8 mouse cellular contexts compared by ENCODE assay signal in genomic region chr4:140701049-140701715, GRCm38 (mm10). TPM values are rescaled to one million over a fixed set of nuclear protein-coding genes. Genes with fewer than 3 reads are reported as not detected.
A peak's percentile ranks its signal among the peaks of the same experiment; 100 is the strongest.
DNase-seq lines count a peak whose midpoint lies in the region; ATAC-seq and TF ChIP-seq lines count a peak whose summit lies in the region.

No protein-coding gene starts in this region.

- H3K4me3 ChIP-seq in hindbrain, embryonic 14.5 days (replicated peaks; ENCODE audit: low read length): peak overlapping the region; percentile 91

- under 1% methylated on average over 60 of the region's 61 CpGs for WGBS in hindbrain, embryonic 14.5 days

- H3K4me2 ChIP-seq in hindbrain, embryonic 14.5 days (replicated peaks): peak overlapping the region; percentile 93

- H3K36me3 ChIP-seq in hindbrain, embryonic 14.5 days (replicated peaks; ENCODE audit: control insufficient read depth, insufficient read depth): peaks cover 12% of the 10 kb centered on the region; the same call in 1 of the 2 replicates

- CTCF ChIA-PET in Patski (lab: Charles Lee): interaction anchor here (1.0 to 2.1 kb wide), 3 partner anchors 17 to 245 kb away, joined by 3 to 5 read pairs (median 4); no protein-coding TSS in a partner anchor

- H3K9me3 ChIP-seq in hindbrain, embryonic 14.5 days (ENCODE audit: control insufficient read depth, low read length): no peaks in the 10 kb centered on the region

- in situ Hi-C loops in Patski (cut with MboI; ENCODE audit: low pct_unique_long_range_greater_than_20kb): no loop called here

- peak overlapping the region; percentile 94 for H3K27ac ChIP-seq in hindbrain, embryonic 14.5 days

- H3K4me1 ChIP-seq in hindbrain, embryonic 14.5 days (replicated peaks; ENCODE audit: control insufficient read depth, insufficient read depth, low read length): peaks cover 38% of the 10 kb centered on the region

- POLR2A ChIA-PET in Patski (lab: Charles Lee): interaction anchor here (0.6 to 1.2 kb wide), 4 partner anchors 12 to 59 kb away, joined by 3 to 4 read pairs (median 4); no protein-coding TSS in a partner anchor

- DNase-seq in Patski (ENCODE audit: low read depth, low spot score): peak; percentile 27
- DNase-seq in cerebellum, postnatal 14 days: peak; percentile 86 to 90
- peak; percentile 55 to 71 for DNase-seq in frontal cortex, postnatal 25 days (ENCODE audit: low spot score in 2 of 2)
- DNase-seq in hindbrain, embryonic 14.5 days (ENCODE audit: low spot score): peak; percentile 82
- peak; percentile 66 to 85 for DNase-seq in left cerebral cortex, adult 18-20 months (ENCODE audit: low spot score in 2 of 2)
- peak; percentile 88 to 93 for DNase-seq in lung, postnatal 4 days
- DNase-seq in retina, embryonic 14.5 days (ENCODE audit: low spot score): peak; percentile 84
- DNase-seq in thymus, postnatal 25 days: peak; percentile 85

- no peak for TF ChIP-seq CTCF in Patski (IDR thresholded peaks at IDR 0.05)

- H3K27me3 ChIP-seq in Patski: no peaks in the 10 kb centered on the region
- peaks cover 27% of the 10 kb centered on the region for H3K27me3 ChIP-seq in hindbrain, embryonic 14.5 days (ENCODE audit: control insufficient read depth, insufficient read depth, low read length)

- H3K9ac ChIP-seq in hindbrain, embryonic 14.5 days: peak overlapping the region; percentile 92

- peak; percentile 23 for ATAC-seq in Patski
- peak; percentile 75 for ATAC-seq in hindbrain, embryonic 14.5 days (ENCODE audit: low FRiP score)

RNA-seq across cellular contexts. Expression of gene Rcc2, which starts 0.8 kb away (rescaled TPM):
- 84.8 TPM for polyA plus RNA-seq in Patski (2021)
- polyA plus RNA-seq in hindbrain, embryonic 14.5 days (2014; fragmentation: Nextera tagmentation; extraction: Ambion mirVana): 13.3 and 13.8 TPM in 2 replicates
- total RNA-seq in left cerebral cortex, adult 18-20 months (2021): 10 to 100 TPM; 89.8 to 94.3 TPM

RNA-seq across cellular contexts. Expression of gene Arhgef10l, which starts 35.4 kb away (rescaled TPM):
- 34.1 TPM for polyA plus RNA-seq in Patski (2021)
- 19.6 and 21.9 TPM in 2 replicates for polyA plus RNA-seq in hindbrain, embryonic 14.5 days (2014; fragmentation: Nextera tagmentation; extraction: Ambion mirVana)
- total RNA-seq in left cerebral cortex, adult 18-20 months (2021): 10 to 100 TPM; 56.0 to 60.5 TPM

RNA-seq across cellular contexts. Expression of gene Padi6, which starts 41.3 kb away (rescaled TPM):
- polyA plus RNA-seq in Patski (2021): not detected
- not detected in 2 replicates for polyA plus RNA-seq in hindbrain, embryonic 14.5 days (2014; fragmentation: Nextera tagmentation; extraction: Ambion mirVana)
- under 1 TPM in 1 of 2 experiments, not detected in 1; 0.66 TPM for total RNA-seq in left cerebral cortex, adult 18-20 months (2021)

Comparison
In these comparisons a context has a peak if more than half of its experiments do, and no peak if none do; other contexts are left out.
1. Peak in every context shown above with its lines: DNase-seq, ATAC-seq, H3K4me3 ChIP-seq and H3K27ac ChIP-seq.
2. DNase-seq: peak in every context shown above with its lines; median percentile 90 in lung, postnatal 4 days; 88 in cerebellum, postnatal 14 days; 85 in thymus, postnatal 25 days; 84 in retina, embryonic 14.5 days; 82 in hindbrain, embryonic 14.5 days; 76 in left cerebral cortex, adult 18-20 months; 63 in frontal cortex, postnatal 25 days; 27 in Patski.